ENCODE assay signal across 10 mouse cellular contexts in the genomic region with DNA sequence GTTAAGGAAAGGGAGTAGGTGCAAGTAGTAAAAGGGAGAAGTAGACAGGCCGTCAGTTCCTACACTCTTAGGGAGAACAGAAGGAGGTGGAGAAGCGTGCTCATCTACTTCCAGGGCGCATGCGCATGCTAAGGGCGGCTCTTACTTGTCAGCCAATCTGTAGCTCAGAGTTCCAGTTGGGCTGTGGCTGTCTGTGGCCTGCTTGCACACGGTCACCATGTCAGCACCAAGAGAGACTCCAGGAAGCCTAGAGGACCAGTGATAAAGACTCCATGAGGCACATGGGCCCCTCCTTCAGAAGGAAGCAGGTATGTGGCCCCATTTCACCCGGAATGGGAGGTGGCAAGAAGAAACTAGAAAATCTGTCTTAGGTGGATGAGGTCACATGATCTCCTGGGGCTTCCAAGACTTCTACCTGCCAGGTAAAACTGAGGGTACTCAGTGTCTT. TPM values are rescaled to one million over a fixed set of nuclear protein-coding genes. Genes with fewer than 3 reads are reported as not detected.
DNase-seq lines count a peak whose midpoint lies in the region; TF ChIP-seq lines count a peak whose summit lies in the region.
"Had no signal": no experiment of that assay in that cellular context is flagged by ENCODE, and none has a peak within 500 bp of the region (broad histone marks: within the 10 kb centered on the region; RNA-seq: fewer than 3 reads in every experiment).

No protein-coding gene starts in this region.

- peak overlapping the region; percentile 91 for H3K27ac ChIP-seq in layer of hippocampus, adult 2 months

- intact Hi-C loops in heart, postnatal 14 days (cut with DNase I): loop anchor here (5.0 kb wide), 1 partner anchor 35 kb away; no protein-coding TSS in a partner anchor

- no peak for DNase-seq in layer of hippocampus, adult 2 months (ENCODE audit: low spot score in 2 of 2)
- no peak for DNase-seq in layer of hippocampus, adult 8-10 months (ENCODE audit: low spot score in 2 of 2)
- peak; percentile 94 for DNase-seq in R1 (ENCODE audit: low read depth, low spot score)
- DNase-seq in heart, postnatal 14 days: peak; percentile 39 to 42
- no peak for DNase-seq in gastrocnemius, postnatal 25 days
- DNase-seq in c-Kit-positive CD71-positive TER-119-positive erythroid progenitor cells, embryonic 14.5 days (ENCODE audit: low spot score): no peak
- no peak for DNase-seq in cerebellum, adult 9-11 months
- DNase-seq: kidney, adult 8-10 months; lung, embryonic 14.5 days had no signal

- peak overlapping the region; percentile 34 for H3K4me3 ChIP-seq in layer of hippocampus, adult 2 months
- H3K4me3 ChIP-seq in megakaryocyte, embryonic 14.5 days (replicated peaks): peak overlapping the region; percentile 40

- H3K36me3 ChIP-seq in megakaryocyte, embryonic 14.5 days (replicated peaks; ENCODE audit: low read length): no peaks in the 10 kb centered on the region

- peaks cover 21% of the 10 kb centered on the region for H3K4me1 ChIP-seq in megakaryocyte, embryonic 14.5 days

- no peak for TF ChIP-seq CTCF in layer of hippocampus, adult 2 months (conservative IDR thresholded peaks at IDR 0.05)

- H3K9me3 ChIP-seq in megakaryocyte, embryonic 14.5 days: no peaks in the 10 kb centered on the region

- H3K27me3 ChIP-seq in megakaryocyte, embryonic 14.5 days (replicated peaks): peaks cover 10% of the 10 kb centered on the region

RNA-seq across cellular contexts. Expression of gene Dennd2a, which starts 30.3 kb away (rescaled TPM):
- 10 to 100 TPM; 37.0 to 38.2 TPM for total RNA-seq in layer of hippocampus, adult 2 months (2021)
- total RNA-seq in layer of hippocampus, adult 8-10 months (2022): 10 to 100 TPM; 31.0 to 41.5 (median 36.2) TPM
- total RNA-seq in heart, postnatal 14 days (2021): 10 to 100 TPM; 13.6 to 15.3 TPM
- 0.74 and 1.3 TPM in 2 replicates for polyA plus RNA-seq in megakaryocyte, embryonic 14.5 days (2012; ENCODE audit: insufficient read depth, low replicate concordance)
- 1 to 10 TPM; 4.6 to 4.7 TPM for total RNA-seq in gastrocnemius, postnatal 25 days (2021)

RNA-seq across cellular contexts. Expression of gene Adck2, which starts 46.3 kb away (rescaled TPM):
- 10 to 100 TPM; 27.5 to 32.0 TPM for total RNA-seq in layer of hippocampus, adult 2 months (2021)
- 10 to 100 TPM; 27.6 to 34.5 (median 34.0) TPM for total RNA-seq in layer of hippocampus, adult 8-10 months (2022)
- 10 to 100 TPM; 15.3 to 18.3 TPM for total RNA-seq in heart, postnatal 14 days (2021)
- 5.2 and 7.5 TPM in 2 replicates for polyA plus RNA-seq in megakaryocyte, embryonic 14.5 days (2012; ENCODE audit: insufficient read depth, low replicate concordance)
- total RNA-seq in gastrocnemius, postnatal 25 days (2021): 1 to 10 TPM; 5.9 to 7.3 TPM

RNA-seq across cellular contexts. Expression of gene Gm42420, which starts 58.2 kb away (rescaled TPM):
- not detected for total RNA-seq in layer of hippocampus, adult 2 months (2021)
- 1 to 10 TPM in 1 of 4 experiments, not detected in 3; 1.2 TPM for total RNA-seq in layer of hippocampus, adult 8-10 months (2022)
- under 1 TPM in 1 of 2 experiments, not detected in 1; 0.79 TPM for total RNA-seq in heart, postnatal 14 days (2021)
- polyA plus RNA-seq in megakaryocyte, embryonic 14.5 days (2012; ENCODE audit: insufficient read depth, low replicate concordance): not detected in 2 replicates
- total RNA-seq in gastrocnemius, postnatal 25 days (2021): not detected

Comparison
In these comparisons a context has a peak if more than half of its experiments do, and no peak if none do; other contexts are left out.
1. DNase-seq: peak in R1 (single experiment) and heart, postnatal 14 days (2 of 2); none in layer of hippocampus, adult 2 months (0 of 2), layer of hippocampus, adult 8-10 months (0 of 2), gastrocnemius, postnatal 25 days (single experiment), c-Kit-positive CD71-positive TER-119-positive erythroid progenitor cells, embryonic 14.5 days (single experiment) and cerebellum, adult 9-11 months (single experiment).